Comparison of ENCODE assay signal across 21 mouse cellular contexts in the genomic region with DNA sequence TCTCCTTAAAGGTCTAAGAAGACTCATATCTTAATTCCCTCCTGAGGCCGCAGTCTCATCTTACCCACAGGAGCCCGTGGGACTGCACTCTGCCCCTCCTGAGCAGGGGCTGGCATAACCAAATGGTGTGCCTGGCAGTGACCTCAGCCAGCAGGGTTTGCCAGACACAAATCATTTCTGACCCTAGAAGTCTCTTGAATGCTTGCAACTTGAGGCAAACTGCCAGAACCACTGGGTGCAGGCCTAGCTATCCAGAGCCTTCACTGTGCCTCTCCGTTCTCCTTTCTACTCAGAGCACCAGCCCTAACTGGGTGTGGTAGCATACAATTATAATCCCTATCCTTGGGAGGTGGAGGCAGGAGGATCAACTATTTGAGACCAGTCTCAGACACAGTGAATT. TPM values are rescaled to one million over a fixed set of nuclear protein-coding genes. Genes with fewer than 3 reads are reported as not detected.
A peak's percentile ranks its signal among the peaks of the same experiment; 100 is the strongest.
DNase-seq lines count a peak whose midpoint lies in the region; ATAC-seq and TF ChIP-seq lines count a peak whose summit lies in the region.
"Had no signal": no experiment of that assay in that cellular context is flagged by ENCODE, and none has a peak within 500 bp of the region (broad histone marks: within the 10 kb centered on the region; RNA-seq: fewer than 3 reads in every experiment).

No protein-coding gene starts in this region.

- H3K9ac ChIP-seq in liver, adult 2 months (ENCODE audit: low read depth, low read length), result no peak overlapping the region
- H3K9ac ChIP-seq in liver, embryonic 11.5 days (ENCODE audit: low read depth, low read length), result no peak overlapping the region
- H3K9ac ChIP-seq: heart, embryonic 13.5 days; hindbrain, embryonic 12.5 days had no signal

- peaks cover 29% of the 10 kb centered on the region for H3K4me1 ChIP-seq in liver, adult 2 months (ENCODE audit: control insufficient read depth, insufficient read depth, low read length)
- H3K4me1 ChIP-seq in liver, embryonic 11.5 days (replicated peaks; ENCODE audit: control insufficient read depth, insufficient read depth, low read length), result peaks cover under 1% of the 10 kb centered on the region

- no peaks in the 10 kb centered on the region for H3K9me3 ChIP-seq in liver, embryonic 11.5 days (ENCODE audit: control insufficient read depth, low read length)
- H3K9me3 ChIP-seq: embryonic facial prominence, embryonic 10.5 days; forebrain, embryonic 10.5 days; heart, embryonic 13.5 days; hindbrain, embryonic 12.5 days had no signal

- no peak for TF ChIP-seq POLR2A in liver, adult 2 months (IDR thresholded peaks at IDR 0.05; ENCODE audit: extremely low read depth, insufficient read depth, low read length)

- peak overlapping the region; percentile 29; the same call in 1 of the 2 replicates for H3K27ac ChIP-seq in liver, adult 2 months (replicated peaks; ENCODE audit: insufficient read depth, low read depth, low read length)
- no peak overlapping the region for H3K27ac ChIP-seq in liver, embryonic 11.5 days (ENCODE audit: low read depth, low read length)
- H3K27ac ChIP-seq: embryonic facial prominence, embryonic 10.5 days; forebrain, embryonic 10.5 days; heart, embryonic 13.5 days; hindbrain, embryonic 12.5 days had no signal

- ATAC-seq in liver, embryonic 11.5 days (replicated peaks; ENCODE audit: low FRiP score), result no peak
- ATAC-seq: forebrain, embryonic 14.5 days; hindbrain, embryonic 16.5 days; inflammation-experienced regulatory T-cells, adult 6 months; intestine, postnatal 0 days had no signal

- DNase-seq in adrenal gland, postnatal 14 days, result peak; percentile 61
- DNase-seq in adrenal gland, postnatal 4 days (ENCODE audit: low spot score in 2 of 2), result no peak
- peak; percentile 92 for DNase-seq in liver, adult 2 months (ENCODE audit: extremely low read depth, low read depth, low spot score)
- no peak for DNase-seq in liver, embryonic 11.5 days (ENCODE audit: low spot score)
- DNase-seq in adipocyte (ENCODE audit: low spot score), result peak; percentile 82
- DNase-seq in cerebellum, adult 9-11 months, result peak; percentile 61
- DNase-seq in neural tube, embryonic 10.5 days (ENCODE audit: extremely low spot score, low spot score), result no peak
- DNase-seq in testis, postnatal 10 days (ENCODE audit: low spot score), result no peak
- DNase-seq: gastrocnemius, postnatal 36 days; heart, adult 11 months; heart, postnatal 4 days; kidney, adult 8-10 months had no signal

- H3K36me3 ChIP-seq in liver, adult 2 months (ENCODE audit: control insufficient read depth, insufficient read depth, low read length), result no peaks in the 10 kb centered on the region
- no peaks in the 10 kb centered on the region for H3K36me3 ChIP-seq in liver, embryonic 11.5 days (ENCODE audit: control insufficient read depth, insufficient read depth, low read length)
- H3K36me3 ChIP-seq: embryonic facial prominence, embryonic 10.5 days; forebrain, embryonic 10.5 days; heart, embryonic 13.5 days; hindbrain, embryonic 12.5 days had no signal

- 29% methylated on average over 3 of the region's 3 CpGs for WGBS in liver, adult 2 months
- WGBS in liver, embryonic 11.5 days, result 75% methylated on average over 3 of the region's 3 CpGs

- H3K79me2 ChIP-seq in liver, adult 2 months (ENCODE audit: control insufficient read depth, insufficient read depth, low read length), result no peaks in the 10 kb centered on the region

- no peak for TF ChIP-seq CTCF in liver, adult 2 months (IDR thresholded peaks at IDR 0.05; ENCODE audit: low read depth, low read length)

- no peak overlapping the region for H3K4me2 ChIP-seq in liver, embryonic 11.5 days
- H3K4me2 ChIP-seq: heart, embryonic 13.5 days; hindbrain, embryonic 12.5 days had no signal

- H3K27me3 ChIP-seq in liver, adult 2 months (ENCODE audit: control insufficient read depth, insufficient read depth, low read length), result no peaks in the 10 kb centered on the region
- peaks cover 3% of the 10 kb centered on the region; the same call in 1 of the 2 replicates for H3K27me3 ChIP-seq in liver, embryonic 11.5 days (replicated peaks; ENCODE audit: control insufficient read depth, insufficient read depth, low read length)

- no peak overlapping the region for H3K4me3 ChIP-seq in liver, adult 2 months (ENCODE audit: insufficient read depth, low read depth, low read length)
- H3K4me3 ChIP-seq in liver, embryonic 11.5 days (ENCODE audit: low read depth, low read length), result no peak overlapping the region
- H3K4me3 ChIP-seq: embryonic facial prominence, embryonic 10.5 days; erythroblast, embryonic 14.5 days; forebrain, embryonic 10.5 days; heart, embryonic 13.5 days; hindbrain, embryonic 12.5 days had no signal

RNA-seq across cellular contexts. Expression of gene Adam11, which starts 16.5 kb away (rescaled TPM):
- 10.3 and 17.2 TPM in 2 replicates for total RNA-seq in adrenal gland, postnatal 14 days (2021)
- 10 to 100 TPM; 17.4 to 17.6 TPM for total RNA-seq in adrenal gland, postnatal 4 days (2021)
- 2.1 and 3.4 TPM in 2 replicates for total RNA-seq in liver, adult 2 months (2014; rRNA removed)
- 4.3 and 8.7 TPM in 2 replicates for polyA plus RNA-seq in liver, adult 2 months (2012; rRNA removed)
- 1.4 and 2.0 TPM in 2 replicates for polyA plus RNA-seq in liver, embryonic 11.5 days (2014; fragmentation: Nextera tagmentation; extraction: Ambion mirVana)

RNA-seq across cellular contexts. Expression of gene Ccdc43, which starts 47.2 kb away (rescaled TPM):
- 23.2 and 23.6 TPM in 2 replicates for total RNA-seq in adrenal gland, postnatal 14 days (2021)
- total RNA-seq in adrenal gland, postnatal 4 days (2021), result 10 to 100 TPM; 24.2 to 31.2 TPM
- 11.5 and 11.8 TPM in 2 replicates for total RNA-seq in liver, adult 2 months (2014; rRNA removed)
- 5.7 and 6.2 TPM in 2 replicates for polyA plus RNA-seq in liver, adult 2 months (2012; rRNA removed)
- 39.9 and 42.5 TPM in 2 replicates for polyA plus RNA-seq in liver, embryonic 11.5 days (2014; fragmentation: Nextera tagmentation; extraction: Ambion mirVana)

Comparison
In these comparisons a context has a peak if more than half of its experiments do, and no peak if none do; other contexts are left out.
1. DNase-seq: peak in adrenal gland, postnatal 14 days (single experiment), liver, adult 2 months (single experiment), adipocyte (single experiment) and cerebellum, adult 9-11 months (single experiment); none in adrenal gland, postnatal 4 days (0 of 2), liver, embryonic 11.5 days (single experiment), neural tube, embryonic 10.5 days (single experiment) and testis, postnatal 10 days (single experiment).